Mouse (Mus musculus): Measurements from ENCODE around the gene Sdr42e1. TPM values are rescaled to one million over a fixed set of nuclear protein-coding genes. Genes with fewer than 3 reads are reported as not detected.

The Sdr42e1 gene
- total and polyA plus RNA-seq, 3 experiments, result 2.3 to 4.1 (median 3.1) TPM

GRCm38 (mm10) chr8:117718152-117718860 is 44.8 kb upstream of the Sdr42e1 start:
- dilution Hi-C loops (cut with MboI; ENCODE audit: extremely low pct_ligation_motif_present, extremely low pct_unique_long_range_greater_than_20kb, low sequenced_read_pairs), result no loop called here
- H3K79me2 ChIP-seq (replicated peaks; ENCODE audit: control insufficient read depth, extremely low read depth, insufficient read depth, poor library complexity, severe bottlenecking), result no peaks in the 10 kb centered on the region
- no peak for TF ChIP-seq USF1 (IDR thresholded peaks at IDR 0.05; ENCODE audit: low read depth, low read length)
- no peak for TF ChIP-seq JUN (IDR thresholded peaks at IDR 0.05; ENCODE audit: insufficient read depth, low read depth, low read length)
- no peak for TF ChIP-seq POLR2A (IDR thresholded peaks at IDR 0.05; ENCODE audit: low read depth, low read length)
- no peak for TF ChIP-seq TBP (conservative IDR thresholded peaks at IDR 0.05; ENCODE audit: low read depth, low read length)
- TF ChIP-seq MXI1 (IDR thresholded peaks at IDR 0.05; ENCODE audit: low read depth, low read length), result no peak
- H3K4me1 ChIP-seq (ENCODE audit: control insufficient read depth in 1 of 2, insufficient read depth in 2 of 2), result peaks cover 0 to 10% of the 10 kb centered on the region in 2 experiments; a peak in 2 of 4 replicates
- H3K4me2 ChIP-seq (ENCODE audit: insufficient read depth, low read depth, poor library complexity, severe bottlenecking), result no peak overlapping the region
- H3K4me3 ChIP-seq (replicated peaks in 1 of 3; ENCODE audit: low read depth in 2 of 3, low read length in 2 of 3, poor library complexity in 1 of 3), result no peak overlapping the region
- no peak for DNase-seq (ENCODE audit: extremely low read depth)
- H3K36me3 ChIP-seq (replicated peaks in 1 of 2; ENCODE audit: control insufficient read depth in 1 of 2, insufficient read depth in 1 of 2, low read length in 1 of 2), result no peaks in the 10 kb centered on the region
- peaks cover 11% of the 10 kb centered on the region for H3K9me3 ChIP-seq (replicated peaks; ENCODE audit: low read length)
- peaks cover 2% of the 10 kb centered on the region for H3K27me3 ChIP-seq (replicated peaks)
- H3K27ac ChIP-seq (ENCODE audit: insufficient read depth, low read depth), result no peak overlapping the region
- no peak overlapping the region for H3K9ac ChIP-seq (ENCODE audit: insufficient read depth, low read depth)
- in situ Hi-C loops (cut with MboI; ENCODE audit: low pct_ligation_motif_present, low pct_unique_long_range_greater_than_20kb, low sequenced_read_pairs), result no loop called here

- dilution Hi-C loops (cut with MboI; ENCODE audit: extremely low pct_ligation_motif_present, extremely low pct_unique_long_range_greater_than_20kb, low sequenced_read_pairs), result no loop called here
- TF ChIP-seq MYC (IDR thresholded peaks at IDR 0.05; ENCODE audit: low read depth, low read length) (no peak), POLR2AphosphoS2 (IDR thresholded peaks at IDR 0.05; ENCODE audit: low read depth, low read length) (no peak), JUND (conservative IDR thresholded peaks at IDR 0.05; ENCODE audit: low read depth, low read length) (no peak), CHD1 (IDR thresholded peaks at IDR 0.05; ENCODE audit: low read depth, low read length) (no peak), TBP (conservative IDR thresholded peaks at IDR 0.05; ENCODE audit: low read depth, low read length) (no peak)
- H3K9me3 ChIP-seq (replicated peaks; ENCODE audit: low read length), result peaks cover 25% of the 10 kb centered on the region
Measured at GRCm38 (mm10) chr8:117715896-117716295, 42.4 kb upstream of the Sdr42e1 start.

GRCm38 (mm10) chr8:117714604-117715003 is 41.1 kb upstream of the Sdr42e1 start:
- Histone ChIP-seq H3K9ac (ENCODE audit: insufficient read depth, low read depth) (no peak overlapping the region), H3K9me3 (replicated peaks; ENCODE audit: low read length) (peaks cover 25% of the 10 kb centered on the region), H3K79me2 (replicated peaks; ENCODE audit: control insufficient read depth, extremely low read depth, insufficient read depth, poor library complexity, severe bottlenecking) (no peaks in the 10 kb centered on the region), H3K27me3 (replicated peaks) (peaks cover 5% of the 10 kb centered on the region), H3K36me3 (replicated peaks in 1 of 2; ENCODE audit: control insufficient read depth in 1 of 2, insufficient read depth in 1 of 2, low read length in 1 of 2) (no peaks in the 10 kb centered on the region), H3K4me1 (ENCODE audit: control insufficient read depth in 1 of 2, insufficient read depth in 2 of 2) (peaks cover 0 to 7% of the 10 kb centered on the region in 2 experiments; a peak in 2 of 4 replicates), H3K27ac (ENCODE audit: insufficient read depth, low read depth) (no peak overlapping the region), H3K4me2 (ENCODE audit: insufficient read depth, low read depth, poor library complexity, severe bottlenecking) (no peak overlapping the region), H3K4me3 (replicated peaks in 1 of 3; ENCODE audit: low read depth in 2 of 3, low read length in 2 of 3, poor library complexity in 1 of 3) (no peak overlapping the region)
- in situ Hi-C loops (cut with MboI; ENCODE audit: low pct_ligation_motif_present, low pct_unique_long_range_greater_than_20kb, low sequenced_read_pairs) (no loop called here), dilution Hi-C loops (cut with MboI; ENCODE audit: extremely low pct_ligation_motif_present, extremely low pct_unique_long_range_greater_than_20kb, low sequenced_read_pairs) (no loop called here)
- TF ChIP-seq RAD21 (IDR thresholded peaks at IDR 0.05; ENCODE audit: low read depth, low read length), result no peak
- TF ChIP-seq CHD1 (IDR thresholded peaks at IDR 0.05; ENCODE audit: low read depth, low read length), result no peak
- no peak for TF ChIP-seq CHD2 (IDR thresholded peaks at IDR 0.05; ENCODE audit: low read length)
- no peak for TF ChIP-seq USF1 (IDR thresholded peaks at IDR 0.05; ENCODE audit: low read depth, low read length)
- no peak for TF ChIP-seq HCFC1 (IDR thresholded peaks at IDR 0.05; ENCODE audit: low read depth, low read length)
- TF ChIP-seq PAX5 (IDR thresholded peaks at IDR 0.05; ENCODE audit: low read length), result no peak
- TF ChIP-seq ZKSCAN1 (IDR thresholded peaks at IDR 0.05; ENCODE audit: borderline replicate concordance, low read depth, low read length), result no peak
- no peak for TF ChIP-seq ZC3H11A (IDR thresholded peaks at IDR 0.05; ENCODE audit: low read depth, low read length)
- no peak for TF ChIP-seq CTCF (conservative IDR thresholded peaks at IDR 0.05 in 1 of 2, IDR thresholded peaks at IDR 0.05 in 1 of 2; ENCODE audit: low read depth in 2 of 2, low read length in 2 of 2)
- no peak for TF ChIP-seq BHLHE40 (IDR thresholded peaks at IDR 0.05; ENCODE audit: low read depth, low read length)
- no peak for TF ChIP-seq MAZ (IDR thresholded peaks at IDR 0.05; ENCODE audit: low read depth, low read length)
- DNase-seq (ENCODE audit: extremely low read depth), result no peak

More at GRCm38 (mm10) chr8:117715896-117716295, 42.4 kb upstream of the Sdr42e1 start:
- H3K9ac ChIP-seq (ENCODE audit: insufficient read depth, low read depth), result no peak overlapping the region
- in situ Hi-C loops (cut with MboI; ENCODE audit: low pct_ligation_motif_present, low pct_unique_long_range_greater_than_20kb, low sequenced_read_pairs), result no loop called here
- no peaks in the 10 kb centered on the region for H3K79me2 ChIP-seq (replicated peaks; ENCODE audit: control insufficient read depth, extremely low read depth, insufficient read depth, poor library complexity, severe bottlenecking)
- H3K36me3 ChIP-seq (replicated peaks in 1 of 2; ENCODE audit: control insufficient read depth in 1 of 2, insufficient read depth in 1 of 2, low read length in 1 of 2), result no peaks in the 10 kb centered on the region
- H3K4me2 ChIP-seq (ENCODE audit: insufficient read depth, low read depth, poor library complexity, severe bottlenecking), result no peak overlapping the region
- H3K4me3 ChIP-seq (replicated peaks in 1 of 3; ENCODE audit: low read depth in 2 of 3, low read length in 2 of 3, poor library complexity in 1 of 3), result no peak overlapping the region
- H3K4me1 ChIP-seq (ENCODE audit: control insufficient read depth in 1 of 2, insufficient read depth in 2 of 2), result peaks cover 0 to 10% of the 10 kb centered on the region in 2 experiments; a peak in 2 of 4 replicates
- no peak for DNase-seq (ENCODE audit: extremely low read depth)
- H3K27me3 ChIP-seq (replicated peaks), result peaks cover 5% of the 10 kb centered on the region
- H3K27ac ChIP-seq (ENCODE audit: insufficient read depth, low read depth), result no peak overlapping the region

Measured in CH12.LX (cell line).